Mouse (Mus musculus) myocyte (in vitro differentiated cells): ENCODE data around the gene Fam129b.

Source experiments
- CEBPB ChIP-seq: IDR thresholded peaks from 2 replicates; pipeline ENCODE4 v1.6.1; 2011; ENCODE audit warnings: mild to moderate bottlenecking, moderate library complexity; ENCODE audit not compliant: poor library complexity, insufficient read depth, severe bottlenecking
- E2F4 ChIP-seq: IDR thresholded peaks from one replicate; pipeline ENCODE4 v1.6.1; 2011; ENCODE audit warnings: mild to moderate bottlenecking, control low read depth, moderate library complexity; ENCODE audit not compliant: insufficient read depth
- MYOG ChIP-seq, 3 experiments: IDR thresholded peaks; one replicate each; pipeline ENCODE4 v1.6.1; 2011; ENCODE audit warnings: control low read depth in 2 of 3, low read depth in 2 of 3, mild to moderate bottlenecking in 2 of 3; ENCODE audit not compliant: insufficient read length in 2 of 3, control insufficient read depth in 1 of 3, insufficient read depth in 1 of 3
- POLR2A ChIP-seq: IDR thresholded peaks from one replicate; pipeline ENCODE4 v1.6.1; 2011; ENCODE audit warnings: low read depth, mild to moderate bottlenecking, control low read depth, moderate library complexity; ENCODE audit not compliant: insufficient read length
- TCF12 ChIP-seq: IDR thresholded peaks from one replicate; pipeline ENCODE4 v1.6.1; 2011; ENCODE audit warnings: mild to moderate bottlenecking, control low read depth; ENCODE audit not compliant: poor library complexity, insufficient read depth, severe bottlenecking
- USF1 ChIP-seq: IDR thresholded peaks from one replicate; pipeline ENCODE4 v1.6.1; 2011; ENCODE audit warnings: low read depth, mild to moderate bottlenecking, control low read depth, moderate library complexity

DNA sequence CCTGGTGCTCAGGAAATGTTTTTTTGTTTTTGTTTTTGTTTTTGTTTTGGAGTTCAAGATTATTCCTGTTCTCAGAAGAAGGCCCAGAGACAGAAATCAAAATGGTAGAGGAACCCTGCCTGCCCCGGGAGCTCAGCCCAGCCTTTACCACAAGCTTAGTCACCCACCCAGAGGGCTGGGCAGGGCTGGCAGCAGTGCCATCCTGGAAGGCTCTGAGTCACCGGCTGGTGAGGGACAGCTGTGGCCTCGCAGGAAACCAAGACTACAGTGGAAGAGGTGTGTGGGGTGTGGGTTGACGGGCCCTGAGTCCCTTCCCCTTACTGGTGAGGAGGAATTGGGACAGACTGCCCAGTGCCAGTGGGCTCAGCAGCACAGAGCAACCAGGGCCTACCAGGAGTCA is 8.6 kb upstream of the Fam129b start:
- TF ChIP-seq POLR2A (peak; percentile 46), TCF12 (peak; percentile 69), MYOG (IDR thresholded peaks at IDR 0.05; ENCODE audit: control insufficient read depth in 1 of 3, insufficient read depth in 1 of 3, insufficient read length in 2 of 3, low read depth in 2 of 3) (peak; percentile 71 to 99 (median 96)), E2F4 (no peak), USF1 (no peak), CEBPB (no peak)
